Mouse (Mus musculus): ENCODE data around the gene Gm28374. TPM values are rescaled to one million over a fixed set of nuclear protein-coding genes. Genes with fewer than 3 reads are reported as not detected.

The Gm28374 gene
- 0.35 and 0.45 TPM in 2 replicates for polyA plus RNA-seq (2015; fragmentation: Nextera tagmentation; extraction: Ambion mirVana)

DNA sequence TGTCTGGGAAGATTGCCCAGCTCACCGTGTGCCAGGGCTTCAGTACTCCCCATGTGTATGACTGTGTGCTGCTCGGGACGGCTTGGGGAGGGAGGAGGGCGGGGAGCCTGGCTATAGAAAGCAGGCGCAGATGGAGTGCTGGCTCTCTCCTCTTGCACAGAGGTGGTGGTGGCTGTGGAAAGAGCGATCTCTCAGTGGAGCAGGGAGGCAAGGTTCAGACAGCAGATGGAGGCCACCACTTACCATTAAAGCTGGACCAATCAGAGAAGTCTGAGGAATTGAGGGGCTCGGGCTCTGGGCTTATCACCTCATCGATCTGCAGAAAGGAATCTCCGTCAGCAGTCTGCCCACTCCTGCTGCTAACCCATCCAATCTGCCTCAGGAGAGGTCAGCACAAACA, at the start of gene Gm28374:
TSS of gene Gm28374 (minus strand) at position 101 of the 400 bp plus-strand sequence.

DNA sequence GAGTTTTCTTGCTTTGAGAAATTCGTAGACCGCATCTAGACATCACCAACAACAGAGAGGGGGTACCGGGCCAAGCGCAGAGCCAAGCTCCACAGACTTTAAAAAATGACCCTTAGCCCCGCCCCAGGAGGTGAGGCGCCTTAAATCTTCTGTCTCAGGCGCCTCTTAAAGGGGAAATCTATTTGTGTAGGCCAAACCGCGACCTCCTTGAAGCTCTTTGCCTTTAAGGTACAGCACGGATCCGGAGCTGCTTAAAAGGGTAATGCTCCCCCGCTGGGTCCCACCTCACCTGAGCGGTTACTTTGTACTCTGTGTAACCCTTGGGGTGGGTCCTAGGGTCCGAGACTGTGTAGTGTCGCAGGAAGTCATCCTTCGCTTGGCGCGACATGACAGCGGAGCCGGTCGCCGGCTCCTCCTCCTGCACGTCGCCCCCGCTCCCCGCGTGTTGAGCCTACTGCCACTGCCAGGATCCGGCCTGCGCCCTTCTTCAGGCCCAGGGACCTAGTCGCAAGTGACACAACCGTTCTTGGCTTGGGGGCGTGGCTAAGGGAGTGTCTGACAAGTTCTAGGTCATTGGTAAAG, 45.8 kb upstream of the Gm28374 start, which contains the start of gene Snx15:
TSS of gene Snx15 (minus strand) at position 545 of the 582 bp plus-strand sequence.

DNA sequence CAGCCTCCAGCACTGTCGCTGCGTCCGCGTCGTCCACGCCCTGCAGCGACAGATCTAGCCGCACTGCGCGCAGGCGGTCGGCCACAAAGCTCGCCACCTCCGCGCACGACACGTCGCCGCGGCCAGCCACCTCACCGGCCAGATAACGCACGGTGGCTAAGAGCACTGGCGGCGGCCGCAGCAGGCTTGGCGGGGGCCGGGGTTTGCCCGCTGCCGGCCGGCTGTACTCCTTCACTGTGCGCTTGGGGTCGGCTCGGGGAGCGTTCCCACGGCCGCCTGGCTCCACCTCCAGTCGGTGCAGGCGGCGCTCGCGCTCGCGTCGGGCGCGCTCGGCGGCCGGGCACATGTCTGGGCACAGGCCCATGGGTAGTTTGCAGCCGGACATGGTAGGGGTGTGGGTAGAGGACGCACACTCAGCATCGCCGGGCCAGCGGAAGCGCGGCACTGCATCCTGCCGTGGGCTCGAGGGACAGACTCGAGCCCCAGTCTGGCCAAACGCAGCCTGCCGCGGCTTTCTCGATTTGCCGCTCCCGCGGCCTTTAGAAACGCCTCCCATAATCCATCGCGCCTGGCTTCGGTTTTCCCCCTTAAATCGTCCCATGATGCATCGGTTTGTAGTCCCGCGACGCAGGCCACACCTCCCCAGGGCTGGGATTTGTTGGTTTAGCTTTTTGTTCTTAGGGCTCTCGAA, 36.1 kb upstream of the Gm28374 start, which contains the start of gene Sac3d1:
TSS of gene Sac3d1 (minus strand) at position 665 of the 691 bp plus-strand sequence.

DNA sequence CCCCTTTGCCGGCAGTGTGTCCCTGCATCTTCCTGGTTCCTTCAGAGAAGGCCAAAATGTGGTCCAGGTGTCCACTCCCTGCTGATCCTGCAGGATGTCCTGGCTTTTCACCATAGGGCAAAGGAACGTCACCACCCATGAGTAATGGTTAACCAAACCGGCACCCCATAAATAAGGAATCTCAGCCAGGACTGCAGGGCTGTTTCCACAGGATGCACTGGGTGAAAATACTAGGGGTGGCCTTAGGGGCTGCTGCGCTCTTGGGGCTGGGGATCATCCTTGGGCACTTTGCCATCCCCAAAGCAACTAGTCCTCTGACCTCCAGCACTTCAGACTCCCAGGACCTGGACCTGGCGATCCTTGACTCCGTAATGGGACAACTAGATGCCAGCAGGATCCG, 23.5 kb upstream of the Gm28374 start, which contains the start of gene Naaladl1:
TSS of gene Naaladl1 (plus strand) at position 197 of the 400 bp plus-strand sequence.

DNA sequence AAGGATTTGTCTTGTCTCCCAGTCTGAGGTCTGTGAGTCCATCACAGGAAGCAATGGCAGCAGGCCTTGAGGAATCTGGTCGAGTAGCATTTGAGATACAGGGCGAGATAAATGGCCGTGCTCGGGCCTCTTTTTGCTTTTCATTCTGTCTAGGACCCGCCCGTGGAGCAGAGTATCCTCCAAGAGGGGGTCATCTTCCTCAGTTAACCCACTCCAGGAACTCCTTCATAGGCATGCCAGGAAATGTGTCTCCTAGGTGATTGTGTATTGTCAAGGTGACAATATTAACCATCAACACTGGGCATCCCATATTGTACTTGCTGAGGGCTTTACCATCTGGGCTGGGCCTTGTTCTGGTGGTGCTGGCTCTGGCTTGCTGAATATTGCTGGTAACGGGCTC, 12.1 kb upstream of the Gm28374 start, which contains the start of gene AC131692.1:
TSS of gene AC131692.1 (plus strand) at position 301 of the 400 bp plus-strand sequence.

DNA sequence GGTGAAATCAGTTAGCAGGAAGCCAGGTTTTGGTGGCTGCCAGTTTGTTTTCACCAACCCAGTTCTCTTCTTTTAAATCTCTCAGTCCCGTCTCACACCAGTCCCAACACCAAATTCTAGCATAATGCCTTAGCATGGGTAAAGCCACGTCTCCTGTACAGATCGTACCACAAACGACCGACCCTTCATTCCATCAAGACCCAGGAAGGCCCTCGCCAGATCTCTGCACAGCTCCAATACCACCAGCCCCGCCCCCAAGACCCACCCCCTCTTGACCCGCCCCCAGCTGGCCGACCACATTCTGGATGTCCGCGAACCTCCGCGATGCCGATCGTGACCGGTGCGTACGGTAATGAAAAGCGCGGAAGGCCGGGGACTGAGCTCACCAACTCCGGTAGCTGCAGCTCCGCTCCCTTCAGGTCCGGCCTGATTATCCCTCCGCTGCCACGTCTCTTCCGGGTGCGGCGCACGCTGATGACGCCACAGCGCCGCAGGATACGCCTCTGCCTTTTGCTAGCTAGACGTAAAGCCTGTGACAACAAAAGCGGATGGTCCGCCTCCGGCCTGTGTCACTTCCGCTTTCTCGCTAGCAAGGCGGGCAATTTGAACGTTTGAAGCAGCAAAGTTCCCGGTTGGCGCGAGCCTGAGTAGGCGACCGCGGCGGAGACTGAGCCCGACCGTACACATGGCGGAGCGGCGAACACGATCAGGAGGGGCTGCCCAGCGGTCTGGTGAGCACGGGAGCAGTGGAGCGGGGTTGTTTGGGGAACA, 2.6 kb upstream of the Gm28374 start, which contains the start of the genes Zfpl1 and Cdca5:
TSS of gene Zfpl1 (minus strand) at position 479 of the 771 bp plus-strand sequence.
TSS of gene Cdca5 (plus strand) at position 506 of the 771 bp plus-strand sequence.

DNA sequence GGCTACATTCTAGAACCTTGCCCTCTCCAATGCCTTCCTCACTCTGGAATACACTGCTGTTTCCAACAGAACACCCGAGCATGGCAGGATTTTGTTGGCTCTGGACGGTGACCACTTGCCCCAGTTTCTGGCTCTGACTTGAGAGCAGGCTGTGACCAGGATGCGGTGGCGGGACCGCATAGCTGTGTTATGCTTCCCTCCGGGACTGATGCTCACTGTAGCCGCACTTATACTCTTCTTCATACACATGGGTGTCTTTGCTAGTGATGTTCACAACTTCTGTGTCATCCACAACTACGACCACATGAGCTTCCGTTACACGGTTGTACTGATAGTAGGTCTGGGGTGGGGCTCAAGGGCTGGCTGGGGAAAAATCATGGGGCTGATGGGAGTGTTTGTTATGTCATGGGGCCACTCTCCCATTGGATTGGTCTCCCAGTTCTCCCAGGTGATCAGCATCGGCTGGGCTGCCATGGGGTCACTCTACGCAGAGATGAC, 2.0 kb downstream of the Gm28374 start, which contains the start of gene Tmem262:
TSS of gene Tmem262 (plus strand) at position 51 of the 498 bp plus-strand sequence.

DNA sequence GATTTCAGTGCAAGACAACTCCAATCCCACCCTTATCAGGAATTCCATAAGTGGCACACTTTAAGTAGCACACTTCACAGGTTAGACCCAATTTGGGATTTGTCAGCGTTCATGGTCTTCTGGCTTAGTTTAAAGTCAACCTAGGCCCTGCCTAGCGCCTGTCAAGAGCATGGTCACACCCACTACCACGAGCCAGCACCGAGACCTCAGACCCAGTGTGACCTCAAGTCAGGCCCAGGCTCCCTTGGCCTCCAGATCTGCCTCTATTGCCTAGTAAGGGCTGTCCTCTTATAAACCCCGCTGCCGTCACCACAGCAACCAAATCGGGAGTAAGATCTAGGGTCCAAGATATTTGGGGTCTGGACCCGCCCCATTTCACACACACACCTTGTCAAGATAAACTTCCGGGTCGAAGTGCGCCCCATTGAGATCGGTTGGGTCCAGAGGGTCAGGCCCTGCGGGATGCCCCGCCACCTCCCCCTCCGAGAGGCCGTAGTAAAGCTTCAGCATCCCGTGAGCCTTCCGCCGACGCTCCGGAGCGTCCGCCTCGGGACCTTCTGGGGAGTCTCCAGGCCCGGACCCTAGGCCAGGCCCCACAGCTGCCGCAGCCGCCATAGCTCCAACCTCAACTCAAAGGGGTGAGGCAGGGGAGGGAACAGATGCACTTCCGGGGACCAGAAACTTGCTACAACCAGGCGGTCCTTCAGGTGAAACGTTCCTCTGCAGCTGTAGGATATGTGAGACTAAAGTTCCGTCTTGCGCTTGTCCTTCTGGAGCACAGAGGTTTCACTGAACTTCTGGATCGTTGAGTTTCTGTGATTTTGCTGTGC, 5.3 kb downstream of the Gm28374 start, which contains the start of gene Vps51:
TSS of gene Vps51 (minus strand) at position 668 of the 830 bp plus-strand sequence.

DNA sequence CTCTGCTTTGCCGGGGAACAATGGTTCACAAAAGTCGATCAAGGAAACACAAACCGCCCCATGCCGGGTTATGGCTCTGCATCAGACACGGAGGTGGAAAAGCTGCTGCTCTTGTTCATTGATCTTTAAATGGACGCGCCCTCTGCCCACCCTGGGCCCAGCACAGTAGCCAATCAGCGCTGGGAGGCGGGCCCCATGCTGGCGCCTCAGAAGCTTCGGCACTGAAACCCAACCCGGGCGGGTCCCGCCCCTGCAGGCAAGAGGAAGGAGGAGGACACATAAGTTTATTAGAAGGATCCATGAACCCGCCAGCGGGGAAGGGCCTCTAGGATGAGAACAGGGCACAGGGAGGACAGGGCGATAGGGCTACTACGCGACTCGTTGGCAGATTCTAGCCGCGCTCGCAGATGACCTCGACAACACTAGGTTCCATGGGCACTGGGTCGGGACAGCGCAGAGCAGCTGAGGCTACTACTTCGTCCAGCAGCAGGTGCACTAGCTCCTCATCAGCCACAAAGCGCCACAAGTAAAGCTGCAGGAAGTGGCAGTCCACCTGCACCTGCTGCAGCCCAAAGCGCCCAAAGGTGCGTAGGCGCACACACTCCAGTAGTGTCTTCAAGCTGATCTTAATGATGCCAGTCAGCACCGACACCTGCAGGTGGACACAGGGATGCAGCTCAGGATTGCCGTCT, 14.2 kb downstream of the Gm28374 start, which contains the start of gene Tm7sf2:
TSS of gene Tm7sf2 (minus strand) at position 650 of the 692 bp plus-strand sequence.

DNA sequence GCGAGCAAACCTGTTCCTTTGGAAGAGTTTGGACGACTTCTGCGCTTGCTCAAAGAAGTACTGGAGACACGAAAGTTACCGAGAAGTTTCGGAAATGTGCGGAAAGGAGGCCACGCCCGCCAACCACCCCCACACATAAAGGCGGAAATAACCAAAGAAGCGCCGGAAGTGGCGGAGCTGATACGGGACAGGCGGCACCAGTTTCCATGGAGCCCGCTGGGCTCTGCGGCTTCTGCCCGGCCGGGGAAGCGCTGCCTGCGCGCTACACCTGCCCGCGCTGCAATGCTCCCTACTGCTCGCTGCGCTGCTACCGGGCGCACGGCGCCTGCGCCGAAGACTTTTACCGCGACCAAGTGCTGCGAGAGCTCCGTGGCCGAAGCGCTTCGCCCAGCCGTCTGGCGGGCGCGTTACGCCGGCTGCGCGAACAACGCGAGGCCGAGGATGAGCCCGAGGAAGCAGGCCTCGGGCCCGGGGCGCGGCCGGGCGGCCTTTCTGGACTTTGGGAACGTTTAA, 21.0 kb downstream of the Gm28374 start, which contains the start of gene Znhit2:
TSS of gene Znhit2 (plus strand) at position 172 of the 513 bp plus-strand sequence.

DNA sequence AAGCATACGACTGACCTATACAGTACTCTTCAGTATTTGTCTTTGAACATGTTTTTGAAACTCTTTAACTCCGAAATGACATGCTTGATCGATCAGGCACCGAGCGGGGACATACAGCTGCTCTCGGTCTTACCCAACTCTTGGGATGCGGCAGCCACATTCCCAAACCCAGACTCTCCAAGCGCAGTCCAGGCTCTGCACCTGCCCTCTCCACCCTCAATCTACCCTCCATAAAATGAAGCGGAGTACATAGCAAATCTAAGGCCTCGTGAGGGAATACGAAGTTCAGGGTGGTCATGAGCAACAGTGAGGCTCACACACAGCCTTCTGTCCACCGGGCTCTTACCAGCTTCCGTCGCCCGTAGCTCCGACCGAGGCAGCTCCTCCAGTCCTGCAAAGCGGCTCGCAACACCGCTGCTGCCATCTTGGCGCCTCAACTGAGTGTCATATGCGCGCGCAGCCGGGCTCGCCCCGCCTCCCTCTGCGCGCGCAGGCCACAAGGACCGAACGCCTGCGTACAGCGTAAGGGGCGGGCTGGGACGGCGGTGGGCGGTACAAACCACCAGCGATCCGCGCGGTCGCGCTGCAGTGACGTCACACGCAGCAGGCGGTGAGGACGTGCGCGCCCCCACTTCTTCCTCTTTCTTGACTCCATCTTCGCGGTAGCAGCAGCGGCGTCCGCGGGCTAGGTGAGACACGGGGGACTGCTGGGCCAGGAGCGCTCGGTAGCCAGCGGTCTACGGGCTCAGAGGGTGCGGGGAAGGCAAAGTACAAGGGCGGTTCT, 24.6 kb downstream of the Gm28374 start, which contains the start of the genes Mrpl49 and Fau:
TSS of gene Mrpl49 (minus strand) at position 473 of the 784 bp plus-strand sequence.
TSS of gene Fau (plus strand) at position 532 of the 784 bp plus-strand sequence.

DNA sequence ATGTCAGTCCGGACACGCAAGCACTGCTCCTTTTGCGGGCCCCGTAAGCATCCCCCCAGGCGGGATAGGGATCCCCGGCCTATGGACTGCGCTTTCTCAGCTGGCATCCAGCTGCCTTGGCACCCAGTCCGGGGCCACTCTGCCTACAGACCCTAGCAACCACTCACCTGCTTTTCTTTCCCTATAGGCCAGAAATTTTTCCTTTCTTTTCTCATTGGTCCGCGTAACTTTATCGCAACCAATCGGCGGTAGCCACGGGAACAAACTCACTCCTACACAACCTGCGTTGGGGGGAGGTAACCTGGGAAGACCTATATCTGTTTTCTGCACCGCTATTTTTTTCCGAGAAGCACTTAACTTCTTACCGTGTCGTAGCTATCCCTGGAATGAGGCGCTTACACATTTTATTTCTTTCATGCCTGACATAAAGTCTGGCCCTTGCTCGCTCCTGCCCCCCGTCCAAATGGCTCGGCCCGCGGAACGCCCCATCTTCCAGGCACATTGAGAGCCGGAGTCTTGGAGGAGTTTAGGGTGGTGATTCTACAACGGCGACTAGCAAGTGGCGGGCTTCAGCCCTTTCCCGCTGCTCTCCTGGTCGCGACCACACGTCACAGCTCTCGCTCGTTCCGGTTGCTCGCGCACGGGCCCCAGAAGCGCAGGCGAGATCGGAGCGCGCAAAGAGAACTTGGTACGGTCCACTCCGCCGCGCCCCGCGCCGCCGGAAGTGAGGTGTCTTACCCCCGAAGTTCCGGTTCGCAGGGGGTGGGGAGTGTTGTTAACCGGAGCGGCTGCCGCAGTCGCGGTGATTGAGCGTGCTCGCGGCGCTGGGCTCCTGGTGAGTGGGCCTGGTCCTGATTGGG, 35.5 kb downstream of the Gm28374 start, which contains the start of gene Syvn1:
TSS of gene Syvn1 (plus strand) at position 283 of the 860 bp plus-strand sequence.

Small RNAs within 50 kb of the gene (microRNA-seq; reads per million reads assigned to microRNA genes)
- 0.64 to 1.2 reads per million in 2 experiments for gene Mir6988

Other genes with a start within 250 kb of the Gm28374 start
- gene Frmd8, start 207.0 kb downstream of the Gm28374 start, polyA plus RNA-seq (2015; fragmentation: Nextera tagmentation; extraction: Ambion mirVana) = 7.9 and 9.9 TPM in 2 replicates
- gene Slc25a45, start 204.4 kb downstream of the Gm28374 start, polyA plus RNA-seq (2015; fragmentation: Nextera tagmentation; extraction: Ambion mirVana) = 2.9 and 4.3 TPM in 2 replicates
- 1.1 and 1.3 TPM in 2 replicates for gene Tigd3, start 188.1 kb downstream of the Gm28374 start, polyA plus RNA-seq (2015; fragmentation: Nextera tagmentation; extraction: Ambion mirVana)
- gene Dpf2, start 169.2 kb downstream of the Gm28374 start, polyA plus RNA-seq (2015; fragmentation: Nextera tagmentation; extraction: Ambion mirVana) = 63.6 and 64.0 TPM in 2 replicates
- 19.1 and 20.6 TPM in 2 replicates for gene Cdc42ep2, start 157.4 kb downstream of the Gm28374 start, polyA plus RNA-seq (2015; fragmentation: Nextera tagmentation; extraction: Ambion mirVana)
- 24.4 and 25.7 TPM in 2 replicates for gene Pola2, start 118.1 kb downstream of the Gm28374 start, polyA plus RNA-seq (2015; fragmentation: Nextera tagmentation; extraction: Ambion mirVana)
- gene Slc22a20, start 96.1 kb downstream of the Gm28374 start, polyA plus RNA-seq (2015; fragmentation: Nextera tagmentation; extraction: Ambion mirVana) = 0.10 TPM in 1 of 2 replicates, not detected in the other
- 12.3 and 14.7 TPM in 2 replicates for gene Capn1, start 66.4 kb downstream of the Gm28374 start, polyA plus RNA-seq (2015; fragmentation: Nextera tagmentation; extraction: Ambion mirVana)
- 14.2 and 18.7 TPM in 2 replicates for gene Syvn1, start 35.7 kb downstream of the Gm28374 start, polyA plus RNA-seq (2015; fragmentation: Nextera tagmentation; extraction: Ambion mirVana)
- gene Mrpl49, start 24.5 kb downstream of the Gm28374 start, polyA plus RNA-seq (2015; fragmentation: Nextera tagmentation; extraction: Ambion mirVana) = 44.8 and 52.0 TPM in 2 replicates
- gene Fau, start 24.4 kb downstream of the Gm28374 start, polyA plus RNA-seq (2015; fragmentation: Nextera tagmentation; extraction: Ambion mirVana) = 518 and 572 TPM in 2 replicates
- gene Znhit2, start 21.1 kb downstream of the Gm28374 start, polyA plus RNA-seq (2015; fragmentation: Nextera tagmentation; extraction: Ambion mirVana) = 26.3 and 30.6 TPM in 2 replicates
- gene Tm7sf2, start 13.9 kb downstream of the Gm28374 start, polyA plus RNA-seq (2015; fragmentation: Nextera tagmentation; extraction: Ambion mirVana) = 34.1 and 41.6 TPM in 2 replicates
- 30.0 and 31.2 TPM in 2 replicates for gene Vps51, start 5.0 kb downstream of the Gm28374 start, polyA plus RNA-seq (2015; fragmentation: Nextera tagmentation; extraction: Ambion mirVana)
- gene Tmem262, start 2.2 kb downstream of the Gm28374 start, polyA plus RNA-seq (2015; fragmentation: Nextera tagmentation; extraction: Ambion mirVana) = not detected in 2 replicates
- 31.9 and 37.9 TPM in 2 replicates for gene Zfpl1, start 2.7 kb upstream of the Gm28374 start, polyA plus RNA-seq (2015; fragmentation: Nextera tagmentation; extraction: Ambion mirVana)
- gene Cdca5, start 2.7 kb upstream of the Gm28374 start, polyA plus RNA-seq (2015; fragmentation: Nextera tagmentation; extraction: Ambion mirVana) = 6.3 and 7.4 TPM in 2 replicates
- not detected in 2 replicates for gene AC131692.1, start 12.2 kb upstream of the Gm28374 start, polyA plus RNA-seq (2015; fragmentation: Nextera tagmentation; extraction: Ambion mirVana)
- 0.06 and 0.17 TPM in 2 replicates for gene Naaladl1, start 23.5 kb upstream of the Gm28374 start, polyA plus RNA-seq (2015; fragmentation: Nextera tagmentation; extraction: Ambion mirVana)
- gene Sac3d1, start 36.4 kb upstream of the Gm28374 start, polyA plus RNA-seq (2015; fragmentation: Nextera tagmentation; extraction: Ambion mirVana) = 27.7 and 29.1 TPM in 2 replicates
- 19.0 and 19.4 TPM in 2 replicates for gene Snx15, start 46.0 kb upstream of the Gm28374 start, polyA plus RNA-seq (2015; fragmentation: Nextera tagmentation; extraction: Ambion mirVana)
- gene Batf2, start 58.7 kb upstream of the Gm28374 start, polyA plus RNA-seq (2015; fragmentation: Nextera tagmentation; extraction: Ambion mirVana) = 0.27 and 0.34 TPM in 2 replicates
- 103 and 109 TPM in 2 replicates for gene Arl2, start 59.3 kb upstream of the Gm28374 start, polyA plus RNA-seq (2015; fragmentation: Nextera tagmentation; extraction: Ambion mirVana)
- not detected in 2 replicates for gene Majin, start 102.1 kb upstream of the Gm28374 start, polyA plus RNA-seq (2015; fragmentation: Nextera tagmentation; extraction: Ambion mirVana)
- gene Gpha2, start 144.1 kb upstream of the Gm28374 start, polyA plus RNA-seq (2015; fragmentation: Nextera tagmentation; extraction: Ambion mirVana) = not detected in 2 replicates
- 14.8 and 16.1 TPM in 2 replicates for gene Ppp2r5b, start 153.6 kb upstream of the Gm28374 start, polyA plus RNA-seq (2015; fragmentation: Nextera tagmentation; extraction: Ambion mirVana)
- 4.6 and 5.9 TPM in 2 replicates for gene Atg2a, start 159.4 kb upstream of the Gm28374 start, polyA plus RNA-seq (2015; fragmentation: Nextera tagmentation; extraction: Ambion mirVana)
- 59.1 and 78.1 TPM in 2 replicates for gene Ehd1, start 194.5 kb upstream of the Gm28374 start, polyA plus RNA-seq (2015; fragmentation: Nextera tagmentation; extraction: Ambion mirVana)
- gene Cdc42bpg, start 224.2 kb upstream of the Gm28374 start, polyA plus RNA-seq (2015; fragmentation: Nextera tagmentation; extraction: Ambion mirVana) = 0.41 and 0.46 TPM in 2 replicates